Mouse (Mus musculus): Measurements from ENCODE around the gene Mfsd4b5. TPM values are rescaled to one million over a fixed set of nuclear protein-coding genes. Genes with fewer than 3 reads are reported as not detected.

Gene Mfsd4b5
- polyA plus RNA-seq, 1 experiment from 2014 or later, result 0.16 TPM

GRCm38 (mm10) chr10:39961906-39962305, 24.5 kb downstream of the Mfsd4b5 start:
- H3K4me1 ChIP-seq (replicated peaks; ENCODE audit: control insufficient read depth, insufficient read depth), result no peaks in the 10 kb centered on the region; the same call in 1 of the 2 replicates
- no peak overlapping the region for H3K4me2 ChIP-seq (replicated peaks; ENCODE audit: low read depth)
- H3K27me3 ChIP-seq (ENCODE audit: control insufficient read depth, insufficient read depth, low read length), result no peaks in the 10 kb centered on the region
- no peak overlapping the region for H3K4me3 ChIP-seq (ENCODE audit: low read depth, low read length)
- no peak overlapping the region for H3K9ac ChIP-seq (ENCODE audit: low read length)
- no peak overlapping the region for H3K27ac ChIP-seq (replicated peaks)
- 27% methylated on average over 1 of the region's 1 CpGs for WGBS
- no peak for TF ChIP-seq EP300 (optimal IDR thresholded peaks at IDR 0.05)
- no peak for DNase-seq (ENCODE audit: low spot score)
- no peaks in the 10 kb centered on the region for H3K36me3 ChIP-seq (ENCODE audit: control insufficient read depth, insufficient read depth, low read length)
- ATAC-seq (ENCODE audit: low FRiP score, low TSS enrichment), result no peak
- H3K9me3 ChIP-seq (ENCODE audit: control insufficient read depth, low read length), result no peaks in the 10 kb centered on the region

GRCm38 (mm10) chr10:39960441-39960822, 26.0 kb downstream of the Mfsd4b5 start:
- Histone ChIP-seq H3K27ac (replicated peaks) (no peak overlapping the region), H3K9ac (ENCODE audit: low read length) (peak overlapping the region; percentile 4; the same call in 1 of the 2 replicates), H3K27me3 (ENCODE audit: control insufficient read depth, insufficient read depth, low read length) (no peaks in the 10 kb centered on the region), H3K9me3 (ENCODE audit: control insufficient read depth, low read length) (no peaks in the 10 kb centered on the region), H3K4me1 (replicated peaks; ENCODE audit: control insufficient read depth, insufficient read depth) (no peaks in the 10 kb centered on the region; the same call in 1 of the 2 replicates), H3K36me3 (ENCODE audit: control insufficient read depth, insufficient read depth, low read length) (no peaks in the 10 kb centered on the region), H3K4me2 (replicated peaks; ENCODE audit: low read depth) (peak overlapping the region; percentile 86), H3K4me3 (ENCODE audit: low read depth, low read length) (no peak overlapping the region)
- TF ChIP-seq CTCF (IDR thresholded peaks at IDR 0.05; ENCODE audit: low read depth) (no peak), EP300 (optimal IDR thresholded peaks at IDR 0.05) (no peak)
- ATAC-seq (ENCODE audit: low FRiP score, low TSS enrichment), result peak; percentile 75
- no peak for DNase-seq (ENCODE audit: low spot score)
- WGBS, result 35% methylated on average over 11 of the region's 11 CpGs

- DNase-seq (ENCODE audit: low spot score), result peak; percentile 97
- no peak for TF ChIP-seq EP300 (optimal IDR thresholded peaks at IDR 0.05)
- TF ChIP-seq CTCF (IDR thresholded peaks at IDR 0.05; ENCODE audit: low read depth), result peak; percentile 90
- Histone ChIP-seq H3K4me2 (replicated peaks; ENCODE audit: low read depth) (peak within 1 kb of the TSS; percentile 86), H3K36me3 (ENCODE audit: control insufficient read depth, insufficient read depth, low read length) (no peaks in the 10 kb centered on the region), H3K4me3 (ENCODE audit: low read depth, low read length) (peak within 1 kb of the TSS; percentile 48), H3K9me3 (ENCODE audit: control insufficient read depth, low read length) (no peaks in the 10 kb centered on the region), H3K4me1 (replicated peaks; ENCODE audit: control insufficient read depth, insufficient read depth) (no peaks in the 10 kb centered on the region; the same call in 1 of the 2 replicates), H3K9ac (ENCODE audit: low read length) (peak within 1 kb of the TSS; percentile 68), H3K27me3 (ENCODE audit: control insufficient read depth, insufficient read depth, low read length) (no peaks in the 10 kb centered on the region), H3K27ac (replicated peaks) (peak within 1 kb of the TSS; percentile 92)
- peak; percentile 100 for ATAC-seq (ENCODE audit: low FRiP score, low TSS enrichment)
- WGBS, result under 1% methylated on average over 38 of the region's 38 CpGs
Observed at GRCm38 (mm10) chr10:39959761-39960440, 26.5 kb downstream of the Mfsd4b5 start, which contains the start of gene Mfsd4b3. Mfsd4b3 (minus strand) TSS chr10:39960153.

- H3K4me3 ChIP-seq (ENCODE audit: low read depth, low read length), result no peak overlapping the region
- H3K36me3 ChIP-seq (ENCODE audit: control insufficient read depth, insufficient read depth, low read length), result no peaks in the 10 kb centered on the region
- no peaks in the 10 kb centered on the region for H3K27me3 ChIP-seq (ENCODE audit: control insufficient read depth, insufficient read depth, low read length)
- H3K4me2 ChIP-seq (replicated peaks; ENCODE audit: low read depth), result no peak overlapping the region
- no peak for ATAC-seq (ENCODE audit: low FRiP score, low TSS enrichment)
- H3K27ac ChIP-seq (replicated peaks), result no peak overlapping the region
- WGBS, result 52% methylated on average over 4 of the region's 4 CpGs
- DNase-seq (ENCODE audit: low spot score), result no peak
- no peaks in the 10 kb centered on the region; the same call in 1 of the 2 replicates for H3K4me1 ChIP-seq (replicated peaks; ENCODE audit: control insufficient read depth, insufficient read depth)
- TF ChIP-seq CTCF (IDR thresholded peaks at IDR 0.05; ENCODE audit: low read depth), result peak; percentile 68
- TF ChIP-seq EP300 (optimal IDR thresholded peaks at IDR 0.05), result no peak
- no peak overlapping the region for H3K9ac ChIP-seq (ENCODE audit: low read length)
- no peaks in the 10 kb centered on the region for H3K9me3 ChIP-seq (ENCODE audit: control insufficient read depth, low read length)
Observed at GRCm38 (mm10) chr10:39958266-39958665, 28.2 kb downstream of the Mfsd4b5 start.

- Histone ChIP-seq H3K4me3 (ENCODE audit: low read depth, low read length) (no peak overlapping the region), H3K27me3 (ENCODE audit: control insufficient read depth, insufficient read depth, low read length) (no peaks in the 10 kb centered on the region), H3K27ac (replicated peaks) (no peak overlapping the region), H3K4me2 (replicated peaks; ENCODE audit: low read depth) (no peak overlapping the region), H3K36me3 (ENCODE audit: control insufficient read depth, insufficient read depth, low read length) (no peaks in the 10 kb centered on the region), H3K9me3 (ENCODE audit: control insufficient read depth, low read length) (no peaks in the 10 kb centered on the region), H3K4me1 (replicated peaks; ENCODE audit: control insufficient read depth, insufficient read depth) (no peaks in the 10 kb centered on the region; the same call in 1 of the 2 replicates), H3K9ac (ENCODE audit: low read length) (no peak overlapping the region)
- 58% methylated on average over 2 of the region's 2 CpGs for WGBS
- DNase-seq (ENCODE audit: low spot score) (no peak), ATAC-seq (ENCODE audit: low FRiP score, low TSS enrichment) (no peak)
- TF ChIP-seq EP300 (optimal IDR thresholded peaks at IDR 0.05) (no peak), CTCF (IDR thresholded peaks at IDR 0.05; ENCODE audit: low read depth) (peak; percentile 26; the same call in 1 of the 2 replicates)
Observed at GRCm38 (mm10) chr10:39956340-39956878, 30.0 kb downstream of the Mfsd4b5 start.

GRCm38 (mm10) chr10:39955163-39955562, 31.3 kb downstream of the Mfsd4b5 start:
- no peak overlapping the region for H3K4me3 ChIP-seq (ENCODE audit: low read depth, low read length)
- no peaks in the 10 kb centered on the region for H3K27me3 ChIP-seq (ENCODE audit: control insufficient read depth, insufficient read depth, low read length)
- no peak for ATAC-seq (ENCODE audit: low FRiP score, low TSS enrichment)
- TF ChIP-seq EP300 (optimal IDR thresholded peaks at IDR 0.05) (no peak), CTCF (IDR thresholded peaks at IDR 0.05; ENCODE audit: low read depth) (no peak)
- H3K27ac ChIP-seq (replicated peaks), result no peak overlapping the region
- DNase-seq (ENCODE audit: low spot score), result no peak
- H3K4me2 ChIP-seq (replicated peaks; ENCODE audit: low read depth), result no peak overlapping the region
- no peaks in the 10 kb centered on the region for H3K36me3 ChIP-seq (ENCODE audit: control insufficient read depth, insufficient read depth, low read length)
- WGBS, result 68% methylated on average over 2 of the region's 2 CpGs
- H3K4me1 ChIP-seq (replicated peaks; ENCODE audit: control insufficient read depth, insufficient read depth), result no peaks in the 10 kb centered on the region
- H3K9ac ChIP-seq (ENCODE audit: low read length), result no peak overlapping the region
- no peaks in the 10 kb centered on the region for H3K9me3 ChIP-seq (ENCODE audit: control insufficient read depth, low read length)
